Mouse (Mus musculus): Measurements from ENCODE around the gene Vmn1r28.
A peak's percentile ranks its signal among the peaks of the same experiment; 100 is the strongest.
"Not testable (repeated sequence)": the region's sequence is repeated elsewhere in the genome, so short reads cannot be mapped to it uniquely, and the experiment has no call there.

The Vmn1r28 gene

GRCm38 (mm10) chr6:58261737-58262136, at the start of gene Vmn1r28:
Gene Vmn1r28 (plus strand): TSS chr6:58262037.
- DNase-seq, result no peak

GRCm38 (mm10) chr6:58216119-58216518, 45.7 kb upstream of the Vmn1r28 start:
- DNase-seq, result peak; percentile 2

GRCm38 (mm10) chr6:58218721-58219120, 43.1 kb upstream of the Vmn1r28 start, which contains the start of gene Vmn1r27:
Gene Vmn1r27 (minus strand): TSS chr6:58218821.
- no peak for DNase-seq

- not testable (repeated sequence) for DNase-seq
These were observed 17.8 kb downstream of the Vmn1r28 start for GRCm38 (mm10) chr6:58279661-58280060.

GRCm38 (mm10) chr6:58292201-58292600, 30.4 kb downstream of the Vmn1r28 start:
- DNase-seq, result no peak

GRCm38 (mm10) chr6:58298511-58298910, 36.7 kb downstream of the Vmn1r28 start:
- not testable (repeated sequence) for DNase-seq

GRCm38 (mm10) chr6:58301249-58301648, 39.4 kb downstream of the Vmn1r28 start, which contains the start of gene Vmn1r29:
Gene Vmn1r29 (plus strand): TSS chr6:58301549.
- DNase-seq, result no peak

Measured in right cerebral cortex, adult 18-20 months (tissue).